Mouse (Mus musculus): ENCODE results near the gene Gcdh. TPM values are rescaled to one million over a fixed set of nuclear protein-coding genes. Genes with fewer than 3 reads are reported as not detected.

Gcdh gene
- polyA plus RNA-seq, 1 experiment from 2014 or later: 39.6 TPM

Small RNA genes within 50 kb of the gene (microRNA-seq; reads per million reads assigned to microRNA genes)
- gene Gm24197 (not detected), gene Mir7069 (9.0 reads per million, percentile 20 among the genes with 10 or more reads in this experiment)

Other genes with a start within 250 kb of the Gcdh start
- 63.6 and 78.2 TPM in 2 replicates for gene Ier2, start 231.1 kb downstream of the Gcdh start, polyA plus RNA-seq (2016; fragmentation: Nextera tagmentation; extraction: Ambion mirVana)
- gene Trmt1, start 207.6 kb downstream of the Gcdh start, polyA plus RNA-seq (2016; fragmentation: Nextera tagmentation; extraction: Ambion mirVana): 56.4 and 58.1 TPM in 2 replicates
- gene Nacc1, start 206.1 kb downstream of the Gcdh start, polyA plus RNA-seq (2016; fragmentation: Nextera tagmentation; extraction: Ambion mirVana): 24.8 and 26.3 TPM in 2 replicates
- 4.8 and 5.8 TPM in 2 replicates for gene Lyl1, start 192.5 kb downstream of the Gcdh start, polyA plus RNA-seq (2016; fragmentation: Nextera tagmentation; extraction: Ambion mirVana)
- 1.1 and 1.4 TPM in 2 replicates for gene G430095P16Rik, start 170.9 kb downstream of the Gcdh start, polyA plus RNA-seq (2016; fragmentation: Nextera tagmentation; extraction: Ambion mirVana)
- gene Nfix, start 93.6 kb downstream of the Gcdh start, polyA plus RNA-seq (2016; fragmentation: Nextera tagmentation; extraction: Ambion mirVana): 0.49 and 1.2 TPM in 2 replicates
- gene Dand5, start 71.1 kb downstream of the Gcdh start, polyA plus RNA-seq (2016; fragmentation: Nextera tagmentation; extraction: Ambion mirVana): 2.9 and 5.3 TPM in 2 replicates
- 46.3 and 47.2 TPM in 2 replicates for gene Gadd45gip1, start 62.4 kb downstream of the Gcdh start, polyA plus RNA-seq (2016; fragmentation: Nextera tagmentation; extraction: Ambion mirVana)
- 124 and 131 TPM in 2 replicates for gene Rad23a, start 53.3 kb downstream of the Gcdh start, polyA plus RNA-seq (2016; fragmentation: Nextera tagmentation; extraction: Ambion mirVana)
- gene Calr, start 47.0 kb downstream of the Gcdh start, polyA plus RNA-seq (2016; fragmentation: Nextera tagmentation; extraction: Ambion mirVana): 723 and 798 TPM in 2 replicates
- 133 and 139 TPM in 2 replicates for gene Farsa, start 36.9 kb downstream of the Gcdh start, polyA plus RNA-seq (2016; fragmentation: Nextera tagmentation; extraction: Ambion mirVana)
- gene Syce2, start 21.8 kb downstream of the Gcdh start, polyA plus RNA-seq (2016; fragmentation: Nextera tagmentation; extraction: Ambion mirVana): 64.7 and 71.7 TPM in 2 replicates
- gene Klf1, start 8.0 kb upstream of the Gcdh start, polyA plus RNA-seq (2016; fragmentation: Nextera tagmentation; extraction: Ambion mirVana): 14.8 and 19.7 TPM in 2 replicates
- 6.6 and 7.5 TPM in 2 replicates for gene Dnase2a, start 14.6 kb upstream of the Gcdh start, polyA plus RNA-seq (2016; fragmentation: Nextera tagmentation; extraction: Ambion mirVana)
- gene Mast1, start 43.4 kb upstream of the Gcdh start, polyA plus RNA-seq (2016; fragmentation: Nextera tagmentation; extraction: Ambion mirVana): 3.2 and 8.4 TPM in 2 replicates
- gene Rtbdn, start 53.1 kb upstream of the Gcdh start, polyA plus RNA-seq (2016; fragmentation: Nextera tagmentation; extraction: Ambion mirVana): 0.62 and 1.2 TPM in 2 replicates
- not detected in 2 replicates for gene Gm49661, start 75.5 kb upstream of the Gcdh start, polyA plus RNA-seq (2016; fragmentation: Nextera tagmentation; extraction: Ambion mirVana)
- 1,203 and 1,278 TPM in 2 replicates for gene Prdx2, start 75.7 kb upstream of the Gcdh start, polyA plus RNA-seq (2016; fragmentation: Nextera tagmentation; extraction: Ambion mirVana)
- 136 and 158 TPM in 2 replicates for gene Rnaseh2a, start 75.8 kb upstream of the Gcdh start, polyA plus RNA-seq (2016; fragmentation: Nextera tagmentation; extraction: Ambion mirVana)
- 5.0 and 5.4 TPM in 2 replicates for gene Junb, start 84.8 kb upstream of the Gcdh start, polyA plus RNA-seq (2016; fragmentation: Nextera tagmentation; extraction: Ambion mirVana)
- 18.2 and 18.4 TPM in 2 replicates for gene Hook2, start 96.7 kb upstream of the Gcdh start, polyA plus RNA-seq (2016; fragmentation: Nextera tagmentation; extraction: Ambion mirVana)
- not detected in 2 replicates for gene Best2, start 120.6 kb upstream of the Gcdh start, polyA plus RNA-seq (2016; fragmentation: Nextera tagmentation; extraction: Ambion mirVana)
- 160 and 164 TPM in 2 replicates for gene Asna1, start 131.4 kb upstream of the Gcdh start, polyA plus RNA-seq (2016; fragmentation: Nextera tagmentation; extraction: Ambion mirVana)
- gene Trir, start 132.9 kb upstream of the Gcdh start, polyA plus RNA-seq (2016; fragmentation: Nextera tagmentation; extraction: Ambion mirVana): 140 and 146 TPM in 2 replicates
- 28.6 and 34.9 TPM in 2 replicates for gene Tnpo2, start 143.0 kb upstream of the Gcdh start, polyA plus RNA-seq (2016; fragmentation: Nextera tagmentation; extraction: Ambion mirVana)
- 25.5 and 32.3 TPM in 2 replicates for gene Fbxw9, start 166.1 kb upstream of the Gcdh start, polyA plus RNA-seq (2016; fragmentation: Nextera tagmentation; extraction: Ambion mirVana)
- 0.91 and 1.1 TPM in 2 replicates for gene Gm5741, start 174.1 kb upstream of the Gcdh start, polyA plus RNA-seq (2016; fragmentation: Nextera tagmentation; extraction: Ambion mirVana)
- gene Dhps, start 177.8 kb upstream of the Gcdh start, polyA plus RNA-seq (2016; fragmentation: Nextera tagmentation; extraction: Ambion mirVana): 70.8 and 71.8 TPM in 2 replicates
- 133 and 142 TPM in 2 replicates for gene Wdr83os, start 186.8 kb upstream of the Gcdh start, polyA plus RNA-seq (2016; fragmentation: Nextera tagmentation; extraction: Ambion mirVana)
- 61.2 and 70.6 TPM in 2 replicates for gene Wdr83, start 187.4 kb upstream of the Gcdh start, polyA plus RNA-seq (2016; fragmentation: Nextera tagmentation; extraction: Ambion mirVana)
- 23.5 and 23.7 TPM in 2 replicates for gene Man2b1, start 189.3 kb upstream of the Gcdh start, polyA plus RNA-seq (2016; fragmentation: Nextera tagmentation; extraction: Ambion mirVana)
- 0.81 and 1.5 TPM in 2 replicates for gene Zfp791, start 229.2 kb upstream of the Gcdh start, polyA plus RNA-seq (2016; fragmentation: Nextera tagmentation; extraction: Ambion mirVana)

Data from midbrain, embryonic 10.5 days (tissue).